ENCODE assay signal across 16 mouse cellular contexts in genomic region chr7:73506852-73507251, GRCm38 (mm10). TPM values are rescaled to one million over a fixed set of nuclear protein-coding genes. Genes with fewer than 3 reads are reported as not detected.
DNase-seq lines count a peak whose midpoint lies in the region; ATAC-seq and TF ChIP-seq lines count a peak whose summit lies in the region.
"Had no signal": no experiment of that assay in that cellular context is flagged by ENCODE, and none has a peak within 500 bp of the region (broad histone marks: within the 10 kb centered on the region; RNA-seq: fewer than 3 reads in every experiment).

No protein-coding gene starts in this region.

- H3K27ac ChIP-seq in intestine, postnatal 0 days (ENCODE audit: low read depth, low read length): no peak overlapping the region
- no peak overlapping the region for H3K27ac ChIP-seq in intestine, embryonic 15.5 days
- no peak overlapping the region for H3K27ac ChIP-seq in midbrain, postnatal 0 days (ENCODE audit: low read depth, low read length)
- no peak overlapping the region for H3K27ac ChIP-seq in midbrain, embryonic 13.5 days
- H3K27ac ChIP-seq: embryonic facial prominence, embryonic 15.5 days; heart, embryonic 13.5 days; hindbrain, embryonic 10.5 days; liver, embryonic 15.5 days had no signal

- no peak overlapping the region for H3K4me3 ChIP-seq in intestine, postnatal 0 days (ENCODE audit: low read depth, low read length)
- H3K4me3 ChIP-seq in intestine, embryonic 15.5 days (replicated peaks): no peak overlapping the region
- H3K4me3 ChIP-seq in midbrain, postnatal 0 days (ENCODE audit: low read depth, low read length): no peak overlapping the region
- no peak overlapping the region for H3K4me3 ChIP-seq in midbrain, embryonic 13.5 days (replicated peaks)
- H3K4me3 ChIP-seq: embryonic facial prominence, embryonic 15.5 days; forebrain, embryonic 15.5 days; heart, embryonic 13.5 days; hindbrain, embryonic 10.5 days; liver, embryonic 15.5 days; megakaryocyte, embryonic 14.5 days had no signal

- POLR2A ChIA-PET in Patski (lab: Charles Lee): no interaction called here

- H3K4me2 ChIP-seq in intestine, postnatal 0 days (replicated peaks; ENCODE audit: low read depth): no peak overlapping the region
- no peak overlapping the region for H3K4me2 ChIP-seq in intestine, embryonic 15.5 days (replicated peaks)
- H3K4me2 ChIP-seq in midbrain, postnatal 0 days (ENCODE audit: low read depth, low read length, poor library complexity, severe bottlenecking): no peak overlapping the region
- H3K4me2 ChIP-seq in midbrain, embryonic 13.5 days (replicated peaks): no peak overlapping the region
- H3K4me2 ChIP-seq: embryonic facial prominence, embryonic 15.5 days; forebrain, embryonic 15.5 days; heart, embryonic 13.5 days; liver, embryonic 15.5 days had no signal

- CTCF ChIA-PET in Patski (lab: Charles Lee): interaction anchor here (1.6 kb wide), 1 partner anchor 18 kb away, joined by 4 read pairs; no protein-coding TSS in a partner anchor

- peak; percentile 48 for TF ChIP-seq CTCF in intestine, postnatal 0 days (IDR thresholded peaks at IDR 0.05; ENCODE audit: low read depth)
- TF ChIP-seq CTCF in midbrain, postnatal 0 days (IDR thresholded peaks at IDR 0.05): peak; percentile 32
- TF ChIP-seq CTCF in Patski (IDR thresholded peaks at IDR 0.05): peak; percentile 47

- no peaks in the 10 kb centered on the region for H3K9me3 ChIP-seq in intestine, postnatal 0 days (ENCODE audit: control insufficient read depth)
- H3K9me3 ChIP-seq in intestine, embryonic 15.5 days: no peaks in the 10 kb centered on the region
- no peaks in the 10 kb centered on the region for H3K9me3 ChIP-seq in midbrain, postnatal 0 days (ENCODE audit: low read length)
- H3K9me3 ChIP-seq in midbrain, embryonic 13.5 days: no peaks in the 10 kb centered on the region
- H3K9me3 ChIP-seq: embryonic facial prominence, embryonic 15.5 days; forebrain, embryonic 15.5 days; heart, embryonic 13.5 days; hindbrain, embryonic 10.5 days; liver, embryonic 15.5 days; megakaryocyte, embryonic 14.5 days had no signal

- H3K9ac ChIP-seq in intestine, postnatal 0 days (ENCODE audit: low read depth, low read length): no peak overlapping the region
- H3K9ac ChIP-seq in intestine, embryonic 15.5 days: no peak overlapping the region
- H3K9ac ChIP-seq in midbrain, postnatal 0 days (replicated peaks; ENCODE audit: low read length, poor library complexity, severe bottlenecking): no peak overlapping the region
- no peak overlapping the region for H3K9ac ChIP-seq in midbrain, embryonic 13.5 days (replicated peaks)
- H3K9ac ChIP-seq: embryonic facial prominence, embryonic 15.5 days; forebrain, embryonic 15.5 days; heart, embryonic 13.5 days; liver, embryonic 15.5 days had no signal

- no peak for ATAC-seq in intestine, postnatal 0 days
- ATAC-seq in intestine, embryonic 15.5 days: no peak
- no peak for ATAC-seq in midbrain, postnatal 0 days (ENCODE audit: low FRiP score)
- ATAC-seq in midbrain, embryonic 13.5 days: no peak
- no peak for ATAC-seq in Patski
- ATAC-seq in megakaryocyte-erythroid progenitor cell, adult 5-6 weeks (replicated peaks; ENCODE audit: low FRiP score, low TSS enrichment, poor library complexity, severe bottlenecking): no peak

- no peaks in the 10 kb centered on the region for H3K4me1 ChIP-seq in intestine, postnatal 0 days (replicated peaks; ENCODE audit: control insufficient read depth, insufficient read depth, low read length)
- no peaks in the 10 kb centered on the region for H3K4me1 ChIP-seq in intestine, embryonic 15.5 days (replicated peaks)
- no peaks in the 10 kb centered on the region for H3K4me1 ChIP-seq in midbrain, postnatal 0 days (ENCODE audit: insufficient read depth, low read length)
- H3K4me1 ChIP-seq in midbrain, embryonic 13.5 days (replicated peaks): no peaks in the 10 kb centered on the region
- H3K4me1 ChIP-seq: embryonic facial prominence, embryonic 15.5 days; heart, embryonic 13.5 days; hindbrain, embryonic 10.5 days; liver, embryonic 15.5 days had no signal

- H3K27me3 ChIP-seq in intestine, postnatal 0 days (replicated peaks; ENCODE audit: control insufficient read depth, insufficient read depth, low read length): no peaks in the 10 kb centered on the region
- H3K27me3 ChIP-seq in intestine, embryonic 15.5 days (replicated peaks): no peaks in the 10 kb centered on the region
- no peaks in the 10 kb centered on the region for H3K27me3 ChIP-seq in midbrain, postnatal 0 days (ENCODE audit: insufficient read depth, low read length)
- H3K27me3 ChIP-seq in midbrain, embryonic 13.5 days: no peaks in the 10 kb centered on the region
- H3K27me3 ChIP-seq in Patski: no peaks in the 10 kb centered on the region
- H3K27me3 ChIP-seq: embryonic facial prominence, embryonic 15.5 days; forebrain, embryonic 15.5 days; heart, embryonic 13.5 days; liver, embryonic 15.5 days; megakaryocyte, embryonic 14.5 days had no signal

- in situ Hi-C loops in Patski (cut with MboI; ENCODE audit: low pct_unique_long_range_greater_than_20kb): no loop called here

- no peak for DNase-seq in midbrain, postnatal 0 days (ENCODE audit: low spot score)
- DNase-seq in Patski (ENCODE audit: low read depth, low spot score): no peak
- DNase-seq in urinary bladder, adult 18-20 months (ENCODE audit: low spot score in 2 of 2): no peak
- DNase-seq: gastrocnemius, postnatal 25 days; kidney, adult 8-10 months; spleen, adult 18-20 months had no signal

- 91% methylated on average over 1 of the region's 1 CpGs for WGBS in intestine, postnatal 0 days
- WGBS in intestine, embryonic 15.5 days: 100% methylated on average over 1 of the region's 1 CpGs
- 96% methylated on average over 1 of the region's 1 CpGs for WGBS in midbrain, postnatal 0 days
- 100% methylated on average over 1 of the region's 1 CpGs for WGBS in midbrain, embryonic 13.5 days

- peaks cover 88% of the 10 kb centered on the region for H3K36me3 ChIP-seq in intestine, postnatal 0 days (ENCODE audit: control insufficient read depth, insufficient read depth)
- H3K36me3 ChIP-seq in intestine, embryonic 15.5 days: peaks cover 49% of the 10 kb centered on the region
- H3K36me3 ChIP-seq in midbrain, postnatal 0 days (ENCODE audit: insufficient read depth, low read length): peaks cover 30% of the 10 kb centered on the region
- H3K36me3 ChIP-seq in midbrain, embryonic 13.5 days: peaks cover 82% of the 10 kb centered on the region

RNA-seq across cellular contexts. Expression of gene Chd2, which starts 34.8 kb away (rescaled TPM):
- polyA plus RNA-seq in intestine, postnatal 0 days (2015; fragmentation: Nextera tagmentation; extraction: Ambion mirVana): 19.3 and 25.4 TPM in 2 replicates
- 39.3 and 46.0 TPM in 2 replicates for polyA plus RNA-seq in intestine, embryonic 15.5 days (2015; fragmentation: Nextera tagmentation; extraction: Ambion mirVana)
- 34.0 and 34.4 TPM in 2 replicates for total RNA-seq in midbrain, postnatal 0 days (2014; rRNA removed)
- polyA plus RNA-seq in midbrain, postnatal 0 days (2015; fragmentation: Nextera tagmentation; extraction: Ambion mirVana): 33.2 and 43.8 TPM in 2 replicates
- polyA plus RNA-seq in midbrain, embryonic 13.5 days (2015; fragmentation: Nextera tagmentation; extraction: Ambion mirVana): 48.5 and 57.4 TPM in 2 replicates
- polyA plus RNA-seq in Patski (2021): 23.4 TPM
- total RNA-seq in megakaryocyte-erythroid progenitor cell, adult 5-6 weeks (2014; fragmentation: Nextera tagmentation): 48.8 and 57.3 TPM in 2 replicates
- total RNA-seq in megakaryocyte-erythroid progenitor cell, adult 5-6 weeks (2017): 101 and 150 TPM in 2 replicates
